28 mouse cellular contexts compared by ENCODE assay signal in the genomic region with DNA sequence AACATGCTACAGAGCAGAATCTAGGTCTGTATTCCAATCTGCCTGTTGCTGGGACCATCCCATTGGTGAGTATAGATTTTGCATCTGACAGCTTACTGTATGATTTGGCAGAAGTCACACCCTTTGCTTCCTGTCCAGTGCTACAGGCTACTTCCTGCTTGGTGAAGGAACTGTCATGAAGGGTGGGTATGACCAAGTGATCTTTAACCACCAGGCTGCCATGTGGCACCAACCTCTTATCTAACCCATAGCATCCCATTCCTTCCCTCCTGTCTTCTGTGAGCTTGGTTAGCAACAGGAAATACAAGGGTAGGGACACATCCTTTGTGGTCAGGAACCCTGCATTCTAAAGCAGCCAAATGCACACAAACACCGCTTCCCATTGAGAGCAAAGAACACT.
DNase-seq lines count a peak whose midpoint lies in the region; ATAC-seq and TF ChIP-seq lines count a peak whose summit lies in the region.
"Had no signal": no experiment of that assay in that cellular context is flagged by ENCODE, and none has a peak within 500 bp of the region (broad histone marks: within the 10 kb centered on the region; RNA-seq: fewer than 3 reads in every experiment).

No protein-coding gene starts in this region.

- ATAC-seq in hematopoietic stem cell, adult 5-6 weeks (replicated peaks in 1 of 2; ENCODE audit: insufficient read depth in 1 of 2, low FRiP score in 2 of 2, low TSS enrichment in 1 of 2, low read depth in 1 of 2, poor library complexity in 2 of 2, severe bottlenecking in 2 of 2), result peak; percentile 84
- peak; percentile 91 for ATAC-seq in megakaryocyte progenitor cell, adult 5-6 weeks (replicated peaks; ENCODE audit: poor library complexity)
- ATAC-seq: CD4-positive, CD25-positive, alpha-beta regulatory T cell, adult 4 months; forebrain, embryonic 14.5 days; intestine, postnatal 0 days; midbrain, embryonic 16.5 days had no signal

- H3K27ac ChIP-seq in layer of hippocampus, adult 2 months, result peak overlapping the region; percentile 67; the same call in 1 of the 2 replicates
- H3K27ac ChIP-seq: embryonic facial prominence, embryonic 12.5 days; gastrocnemius, adult 2 months; heart, embryonic 13.5 days; hindbrain, embryonic 13.5 days; neural tube, embryonic 13.5 days had no signal

- TF ChIP-seq CTCF in layer of hippocampus, adult 2 months (conservative IDR thresholded peaks at IDR 0.05), result no peak

- no peak for DNase-seq in layer of hippocampus, adult 2 months (ENCODE audit: low spot score in 2 of 2)
- no peak for DNase-seq in layer of hippocampus, adult 18-20 months (ENCODE audit: low spot score in 2 of 2)
- peak; percentile 49 for DNase-seq in CD4-positive helper T cell, adult 2 months (ENCODE audit: low read depth, low spot score)
- DNase-seq in frontal cortex, postnatal 10 days (ENCODE audit: low spot score in 2 of 2), result no peak
- DNase-seq in layer of hippocampus, postnatal 14 days (ENCODE audit: low spot score in 2 of 2), result no peak
- no peak for DNase-seq in spleen, adult 12 weeks (ENCODE audit: low spot score)
- DNase-seq: adrenal gland, adult 8-10 months; cerebellum, adult 11 months; cerebellum, adult 9-10 months; cerebellum, postnatal 36 days; embryo, embryonic 11 days; gastrocnemius, adult 2 months; gastrocnemius, postnatal 36 days; heart, postnatal 36 days; kidney, postnatal 14 days; lung, postnatal 4 days; thymus, postnatal 14 days had no signal

- H3K4me3 ChIP-seq in layer of hippocampus, adult 2 months, result no peak overlapping the region
- H3K4me3 ChIP-seq: embryonic facial prominence, embryonic 12.5 days; gastrocnemius, adult 2 months; heart, embryonic 13.5 days; hindbrain, embryonic 13.5 days; myocyte; neural tube, embryonic 13.5 days had no signal
